Mouse (Mus musculus): ENCODE results near the gene Angpt4.

Angpt4 gene

GRCm38 (mm10) chr2:151910919-151911500, at the start of gene Angpt4:
Gene Angpt4, plus strand, starts transcription at chr2:151911210.
- no peak for DNase-seq (ENCODE audit: extremely low read depth, low read depth)

GRCm38 (mm10) chr2:151862257-151862810, 48.7 kb upstream of the Angpt4 start:
- DNase-seq (ENCODE audit: extremely low read depth, low read depth) = peak; percentile 6

- DNase-seq (ENCODE audit: extremely low read depth, low read depth) = no peak
Observed at GRCm38 (mm10) chr2:151864941-151865340, 46.1 kb upstream of the Angpt4 start.

- DNase-seq (ENCODE audit: extremely low read depth, low read depth) = peak; percentile 39
Observed at GRCm38 (mm10) chr2:151866487-151866886, 44.5 kb upstream of the Angpt4 start.

GRCm38 (mm10) chr2:151868196-151868595, 42.8 kb upstream of the Angpt4 start:
- no peak for DNase-seq (ENCODE audit: extremely low read depth, low read depth)

- DNase-seq (ENCODE audit: extremely low read depth, low read depth) = no peak
Observed at GRCm38 (mm10) chr2:151874551-151874950, 36.5 kb upstream of the Angpt4 start.

- peak; percentile 8 for DNase-seq (ENCODE audit: extremely low read depth, low read depth)
Observed at GRCm38 (mm10) chr2:151876012-151876485, 35.0 kb upstream of the Angpt4 start.

GRCm38 (mm10) chr2:151878645-151879044, 32.4 kb upstream of the Angpt4 start:
- no peak for DNase-seq (ENCODE audit: extremely low read depth, low read depth)

GRCm38 (mm10) chr2:151879760-151880159, 31.2 kb upstream of the Angpt4 start:
- DNase-seq (ENCODE audit: extremely low read depth, low read depth) = no peak

GRCm38 (mm10) chr2:151891031-151891430, 20.0 kb upstream of the Angpt4 start:
- no peak for DNase-seq (ENCODE audit: extremely low read depth, low read depth)

- DNase-seq (ENCODE audit: extremely low read depth, low read depth) = no peak
Observed at GRCm38 (mm10) chr2:151893122-151893774, 17.8 kb upstream of the Angpt4 start.

GRCm38 (mm10) chr2:151894209-151894980, 16.6 kb upstream of the Angpt4 start:
- no peak for DNase-seq (ENCODE audit: extremely low read depth, low read depth)

- no peak for DNase-seq (ENCODE audit: extremely low read depth, low read depth)
Observed at GRCm38 (mm10) chr2:151895911-151896310, 15.1 kb upstream of the Angpt4 start.

GRCm38 (mm10) chr2:151898106-151898505, 12.9 kb upstream of the Angpt4 start:
- DNase-seq (ENCODE audit: extremely low read depth, low read depth) = no peak

GRCm38 (mm10) chr2:151900845-151901244, 10.2 kb upstream of the Angpt4 start:
- DNase-seq (ENCODE audit: extremely low read depth, low read depth) = no peak

- DNase-seq (ENCODE audit: extremely low read depth, low read depth) = no peak
Observed at GRCm38 (mm10) chr2:151903267-151903666, 7.7 kb upstream of the Angpt4 start.

- no peak for DNase-seq (ENCODE audit: extremely low read depth, low read depth)
Observed at GRCm38 (mm10) chr2:151903933-151904332, 7.1 kb upstream of the Angpt4 start.

- no peak for DNase-seq (ENCODE audit: extremely low read depth, low read depth)
Observed at GRCm38 (mm10) chr2:151904636-151905035, 6.4 kb upstream of the Angpt4 start.

- no peak for DNase-seq (ENCODE audit: extremely low read depth, low read depth)
Observed at GRCm38 (mm10) chr2:151907020-151907419, 4.0 kb upstream of the Angpt4 start.

- no peak for DNase-seq (ENCODE audit: extremely low read depth, low read depth)
Observed at GRCm38 (mm10) chr2:151909386-151909785, 1.6 kb upstream of the Angpt4 start.

- DNase-seq (ENCODE audit: extremely low read depth, low read depth) = no peak
Observed at GRCm38 (mm10) chr2:151910498-151910897, 512 bp upstream of the Angpt4 start.

GRCm38 (mm10) chr2:151911751-151912150, 741 bp downstream of the Angpt4 start:
- DNase-seq (ENCODE audit: extremely low read depth, low read depth) = no peak

Data from MEL-GATA-1-ER (cell line).